Mouse (Mus musculus): ENCODE results near the gene Katnal1. TPM values are rescaled to one million over a fixed set of nuclear protein-coding genes. Genes with fewer than 3 reads are reported as not detected.
A peak's percentile ranks its signal among the peaks of the same experiment; 100 is the strongest.

The Katnal1 gene
- total RNA-seq, 2 experiments from 2014 or later, result 67.0 to 73.5 TPM

GRCm38 (mm10) chr5:148831596-148832257, 97.4 kb downstream of the Katnal1 start:
- intact Hi-C loops (cut with DNase I), result loop anchor here (2.0 kb wide), 1 partner anchor 19 kb away; no protein-coding TSS in a partner anchor
- peak; percentile 66 to 73 for DNase-seq (ENCODE audit: low spot score in 2 of 2)

GRCm38 (mm10) chr5:148831141-148831547, 98.0 kb downstream of the Katnal1 start:
- DNase-seq (ENCODE audit: low spot score in 2 of 2), result no peak
- intact Hi-C loops (cut with DNase I), result loop anchor here (2.0 kb wide), 1 partner anchor 18 kb away; no protein-coding TSS in a partner anchor

- intact Hi-C loops (cut with DNase I), result no loop called here
- DNase-seq (ENCODE audit: low spot score in 2 of 2), result no peak
Measured at GRCm38 (mm10) chr5:148825732-148826131, 103.4 kb downstream of the Katnal1 start.

- no peak for DNase-seq (ENCODE audit: low spot score in 2 of 2)
- intact Hi-C loops (cut with DNase I), result no loop called here
Measured at GRCm38 (mm10) chr5:148822772-148823171, 106.3 kb downstream of the Katnal1 start.

Other genes starting within 250 kb of the Katnal1 start
- 10 to 100 TPM; 17.8 to 18.5 TPM for gene Gm42791, start 65.8 kb upstream of the Katnal1 start, total RNA-seq (2021)